Mouse (Mus musculus): ENCODE results near the gene Oxct2a.

DNA sequence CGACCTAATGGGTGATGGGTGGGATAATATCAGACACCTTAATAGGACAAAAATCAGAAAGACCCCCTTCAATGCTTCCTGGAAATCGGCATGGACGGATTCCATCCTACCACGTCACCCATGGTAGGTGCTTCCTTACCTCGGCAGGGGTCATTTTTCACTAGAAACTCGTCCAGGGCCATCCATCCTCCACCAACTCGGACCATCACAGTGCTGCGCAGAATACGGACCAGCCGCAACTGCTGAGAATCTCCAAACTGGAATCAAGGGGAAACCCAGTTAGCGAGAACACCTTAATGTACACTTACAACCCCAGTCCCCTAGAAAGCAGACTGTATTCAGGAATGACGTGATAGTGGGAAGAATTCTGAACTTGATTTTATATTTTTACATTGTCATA is 37.3 kb upstream of the Oxct2a start:
- TF ChIP-seq MEF2A (IDR thresholded peaks at IDR 0.05; ENCODE audit: extremely low read depth, insufficient replicate concordance, low read depth, low read length, poor library complexity, severe bottlenecking), result no peak
- no peak for TF ChIP-seq EP300 (IDR thresholded peaks at IDR 0.05; ENCODE audit: low read depth in 1 of 2, low read length in 2 of 2)
